Mouse (Mus musculus): ENCODE measurements around the gene Hspd1.

GRCm38 (mm10) chr1:55085781-55086366, 2.2 kb downstream of the Hspd1 start:
- TF ChIP-seq CTCF (IDR thresholded peaks at IDR 0.05; ENCODE audit: insufficient read depth, low read length) (no peak), POLR2A (IDR thresholded peaks at IDR 0.05; ENCODE audit: borderline replicate concordance, extremely low read depth, low read depth, low read length) (no peak)

Measured in lung, adult 2 months (tissue).